Mouse (Mus musculus) embryonic fibroblast, embryonic 13.5 days (primary cell): ENCODE data around the gene Izumo1.

Source experiments
- CTCF ChIP-seq: IDR thresholded peaks from 2 replicates; pipeline ENCODE4 v1.5.1; 2011; ENCODE audit warnings: mild to moderate bottlenecking, control low read depth, low read length, moderate library complexity, borderline replicate concordance; ENCODE audit not compliant: insufficient read depth
- POLR2A ChIP-seq: IDR thresholded peaks from 2 replicates; pipeline ENCODE4 v1.6.1; 2011; ENCODE audit warnings: low read depth, mild to moderate bottlenecking, control low read depth, low read length, moderate library complexity

DNA sequence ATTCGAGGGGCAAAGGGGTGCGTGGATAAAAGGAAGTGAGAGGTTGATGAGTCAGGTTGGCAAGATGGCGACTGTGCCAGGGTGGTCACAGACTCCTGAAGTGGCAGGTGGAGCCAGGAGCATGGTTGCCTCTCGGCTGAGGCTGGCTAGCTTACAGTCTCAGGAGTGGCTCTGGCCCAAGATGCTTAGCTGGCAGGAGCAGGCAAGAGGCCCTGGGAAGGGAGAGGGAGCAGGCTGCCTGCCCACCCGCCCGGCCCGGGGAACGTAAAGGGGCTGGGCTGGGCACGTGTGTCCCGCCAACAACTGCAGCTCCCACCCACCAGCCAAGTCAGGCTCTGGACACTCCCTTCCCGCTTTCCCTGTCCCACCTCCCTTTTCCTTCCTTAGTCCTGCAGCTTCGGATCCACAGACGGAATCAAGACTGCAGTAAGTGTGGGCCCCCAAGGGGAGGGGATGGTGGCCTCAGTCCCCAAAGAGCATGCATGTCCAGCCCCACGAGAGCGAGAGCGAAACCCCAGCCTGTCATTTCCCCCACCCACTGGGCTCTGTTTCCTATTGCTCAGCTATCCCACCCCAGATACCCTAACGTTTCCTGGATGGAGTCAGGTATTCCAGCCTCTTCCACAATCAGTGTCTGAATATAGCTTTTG, 19.9 kb downstream of the Izumo1 start:
- TF ChIP-seq CTCF = no peak
- no peak; the same call in 1 of the 2 replicates for TF ChIP-seq POLR2A
